Mouse (Mus musculus): ENCODE results near the gene E330034G19Rik.
"Not testable (repeated sequence)": the region's sequence is repeated elsewhere in the genome, so short reads cannot be mapped to it uniquely, and the experiment has no call there.

Gene E330034G19Rik

DNA sequence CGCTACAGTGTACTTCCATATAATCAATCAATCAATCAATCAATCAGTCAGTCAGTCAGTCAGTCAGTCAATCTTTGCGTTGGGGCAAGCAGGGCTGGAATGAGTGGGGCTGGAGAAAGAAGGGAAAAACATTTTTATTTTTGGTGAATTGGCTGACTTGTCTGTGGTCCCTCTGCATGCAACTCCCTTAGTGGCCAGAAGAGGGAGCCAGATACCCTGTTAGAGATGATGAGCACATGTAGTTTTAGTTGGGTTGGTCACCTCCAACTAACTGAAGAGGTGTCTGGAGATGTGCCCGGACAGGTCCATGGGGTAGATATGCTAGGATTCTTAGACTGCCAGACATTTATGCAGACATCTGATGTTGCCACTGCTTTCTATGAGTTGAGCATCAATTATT is 18.1 kb downstream of the E330034G19Rik start:
- in situ Hi-C loops (cut with MseI, MboI): no loop called here

DNA sequence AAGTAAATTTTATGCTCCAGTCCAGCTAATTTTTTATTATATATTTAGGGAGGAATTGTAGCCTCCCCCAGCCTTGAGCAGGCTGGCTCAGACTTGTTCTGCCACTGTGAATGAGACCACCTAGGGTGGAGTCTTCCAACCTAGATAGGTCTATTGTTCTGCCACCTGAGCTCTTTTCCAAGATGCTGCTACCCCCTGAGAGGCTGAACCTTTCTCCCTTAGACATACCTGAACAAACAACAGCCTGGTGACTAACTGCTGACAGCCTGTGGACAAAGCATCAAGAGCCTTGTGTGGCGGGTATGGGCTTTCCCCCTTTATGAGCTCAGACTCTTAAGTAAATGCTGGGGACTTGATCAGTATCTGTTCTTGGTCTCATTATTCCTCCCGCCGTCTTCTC is 54.0 kb downstream of the E330034G19Rik start:
- in situ Hi-C loops (cut with MseI, MboI): not testable (repeated sequence)

DNA sequence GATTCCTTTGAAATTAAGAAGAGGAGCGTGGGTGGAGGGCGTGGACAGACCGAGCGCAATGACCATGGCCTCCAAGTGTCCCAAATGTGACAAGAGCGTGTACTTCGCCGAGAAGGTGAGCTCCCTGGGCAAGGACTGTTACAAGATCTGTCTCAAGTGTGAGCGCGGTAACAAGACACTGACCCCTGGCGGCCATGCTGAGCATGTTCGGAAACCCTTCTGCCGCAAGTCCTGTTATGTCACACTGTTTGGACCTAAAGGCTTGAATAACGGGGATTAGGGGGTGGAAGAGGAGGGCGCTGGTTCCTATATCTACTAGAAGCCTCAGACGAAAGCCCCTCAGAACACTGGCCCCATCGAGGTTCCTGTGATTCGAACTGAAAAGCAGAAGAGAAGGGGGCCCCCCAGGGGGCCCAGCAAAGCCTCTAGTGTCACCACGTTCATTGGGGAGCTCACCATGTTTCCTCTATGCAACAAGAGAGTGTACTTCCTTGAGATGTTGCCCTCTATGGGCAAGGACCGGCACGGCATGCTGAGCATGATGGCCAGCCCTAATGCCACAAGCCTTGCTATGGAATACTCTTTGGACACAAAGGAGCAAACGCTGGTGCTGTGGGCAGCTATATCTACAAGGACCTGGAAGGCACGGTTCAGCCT is 65.4 kb downstream of the E330034G19Rik start:
- in situ Hi-C loops (cut with MseI, MboI): no loop called here

All from mouse trophoblast stem cell (cell line).